Mouse (Mus musculus): Measurements from ENCODE around the gene Dusp23.

Dusp23 gene

GRCm38 (mm10) chr1:172632451-172633326, at the start of gene Dusp23:
TSS of gene Dusp23 (minus strand) at chr1:172632962.
- peak; percentile 99 for DNase-seq

- DNase-seq: no peak
Observed at GRCm38 (mm10) chr1:172680742-172681141, 48.0 kb upstream of the Dusp23 start.

GRCm38 (mm10) chr1:172670716-172671115, 38.0 kb upstream of the Dusp23 start:
- no peak for DNase-seq

GRCm38 (mm10) chr1:172667597-172667996, 34.8 kb upstream of the Dusp23 start:
- DNase-seq: no peak

- DNase-seq: no peak
Observed at GRCm38 (mm10) chr1:172665457-172665856, 32.7 kb upstream of the Dusp23 start.

GRCm38 (mm10) chr1:172659688-172660087, 26.9 kb upstream of the Dusp23 start:
- peak in 1 of 2 experiments; percentile 20 for DNase-seq

- no peak for DNase-seq
Observed at GRCm38 (mm10) chr1:172657266-172657665, 24.5 kb upstream of the Dusp23 start.

- DNase-seq: no peak
Observed at GRCm38 (mm10) chr1:172653900-172654299, 21.1 kb upstream of the Dusp23 start.

- DNase-seq: no peak
Observed at GRCm38 (mm10) chr1:172652040-172652662, 19.4 kb upstream of the Dusp23 start.

GRCm38 (mm10) chr1:172651288-172651987, 18.7 kb upstream of the Dusp23 start:
- no peak for DNase-seq

GRCm38 (mm10) chr1:172650519-172651287, 17.9 kb upstream of the Dusp23 start:
- DNase-seq: peak in 1 of 2 experiments; percentile 54

GRCm38 (mm10) chr1:172649396-172649795, 16.6 kb upstream of the Dusp23 start:
- no peak for DNase-seq

GRCm38 (mm10) chr1:172647236-172647635, 14.5 kb upstream of the Dusp23 start:
- no peak for DNase-seq

GRCm38 (mm10) chr1:172638781-172639180, 6.0 kb upstream of the Dusp23 start:
- peak in 1 of 2 experiments; percentile 48 for DNase-seq

GRCm38 (mm10) chr1:172637801-172638200, 5.0 kb upstream of the Dusp23 start:
- no peak for DNase-seq

GRCm38 (mm10) chr1:172636266-172636665, 3.5 kb upstream of the Dusp23 start:
- no peak for DNase-seq

GRCm38 (mm10) chr1:172635258-172635657, 2.5 kb upstream of the Dusp23 start:
- DNase-seq: no peak

GRCm38 (mm10) chr1:172634136-172634535, 1.4 kb upstream of the Dusp23 start:
- no peak for DNase-seq

GRCm38 (mm10) chr1:172631721-172632120, 1.0 kb downstream of the Dusp23 start:
- DNase-seq: no peak

GRCm38 (mm10) chr1:172629831-172630230, 2.9 kb downstream of the Dusp23 start:
- DNase-seq: peak in 1 of 2 experiments; percentile 28

- no peak for DNase-seq
Observed at GRCm38 (mm10) chr1:172626306-172626705, 6.5 kb downstream of the Dusp23 start.

GRCm38 (mm10) chr1:172624081-172624480, 8.7 kb downstream of the Dusp23 start:
- no peak for DNase-seq

GRCm38 (mm10) chr1:172623599-172623998, 9.2 kb downstream of the Dusp23 start:
- DNase-seq: no peak

Data from kidney, postnatal 25 days (tissue).